Mouse (Mus musculus) central nervous system, embryonic 11.5 days (tissue): ENCODE data around the gene 8030411F24Rik. TPM values are rescaled to one million over a fixed set of nuclear protein-coding genes. Genes with fewer than 3 reads are reported as not detected.

Source experiments
- polyA plus RNA-seq: library from polyadenylated mRNA; depleted of rRNA; stranded (reverse); fragments of >200 nt; gene quantifications from 2 replicates; pipeline ENCODE4 v1.2.3, GENCODE M21; 2012; rRNA removed

Gene 8030411F24Rik
- not detected in 2 replicates for polyA plus RNA-seq

GRCm38 (mm10) chr2:148781709-148782108, at the start of gene 8030411F24Rik:
8030411F24Rik (plus strand) TSS chr2:148782009.

GRCm38 (mm10) chr2:148732327-148733000, 49.3 kb upstream of the 8030411F24Rik start, which contains the start of gene Napb:
Napb (minus strand) TSS chr2:148732467.

GRCm38 (mm10) chr2:148750058-148750457, 31.8 kb upstream of the 8030411F24Rik start, which contains the start of gene Cstl1:
Cstl1 (plus strand) TSS chr2:148750358.

GRCm38 (mm10) chr2:148771397-148771796, 10.4 kb upstream of the 8030411F24Rik start, which contains the start of gene Cst11:
Cst11 (minus strand) TSS chr2:148771497.

GRCm38 (mm10) chr2:148789142-148789541, 7.3 kb downstream of the 8030411F24Rik start, which contains the start of gene Cst12:
Cst12 (plus strand) TSS chr2:148789361.

GRCm38 (mm10) chr2:148798485-148798884, 16.7 kb downstream of the 8030411F24Rik start, which contains the start of gene Cst8:
Cst8 (plus strand) TSS chr2:148798785.

GRCm38 (mm10) chr2:148819909-148820308, 38.1 kb downstream of the 8030411F24Rik start, which contains the start of gene Cst13:
Cst13 (plus strand) TSS chr2:148820081.

GRCm38 (mm10) chr2:148834912-148835311, 53.1 kb downstream of the 8030411F24Rik start, which contains the start of gene Cst9:
Cst9 (plus strand) TSS chr2:148835147.

Other genes starting within 250 kb of the 8030411F24Rik start
- 87.5 and 93.2 TPM in 2 replicates for gene Nxt1, start 109.4 kb upstream of the 8030411F24Rik start, polyA plus RNA-seq
- 22.0 and 24.8 TPM in 2 replicates for gene Gzf1, start 101.0 kb upstream of the 8030411F24Rik start, polyA plus RNA-seq
- 8.4 and 12.1 TPM in 2 replicates for gene Napb, start 49.5 kb upstream of the 8030411F24Rik start, polyA plus RNA-seq
- gene Cstl1, start 31.7 kb upstream of the 8030411F24Rik start, polyA plus RNA-seq: not detected in 2 replicates
- gene Cst11, start 10.5 kb upstream of the 8030411F24Rik start, polyA plus RNA-seq: not detected in 2 replicates
- gene Cst12, start 7.4 kb downstream of the 8030411F24Rik start, polyA plus RNA-seq: not detected in 2 replicates
- not detected in 2 replicates for gene Cst8, start 16.8 kb downstream of the 8030411F24Rik start, polyA plus RNA-seq
- not detected in 2 replicates for gene Cst13, start 38.1 kb downstream of the 8030411F24Rik start, polyA plus RNA-seq
- not detected in 2 replicates for gene Cst9, start 53.1 kb downstream of the 8030411F24Rik start, polyA plus RNA-seq
- not detected in 2 replicates for gene 9230104L09Rik, start 83.0 kb downstream of the 8030411F24Rik start, polyA plus RNA-seq
- 335 and 376 TPM in 2 replicates for gene Cst3, start 93.7 kb downstream of the 8030411F24Rik start, polyA plus RNA-seq
- not detected in 2 replicates for gene Gm1330, start 221.2 kb downstream of the 8030411F24Rik start, polyA plus RNA-seq
- gene Gm10750, start 235.2 kb downstream of the 8030411F24Rik start, polyA plus RNA-seq: not detected in 2 replicates